Mouse (Mus musculus) lung, postnatal 0 days (tissue): ENCODE results near the gene Oas1h.
"Not testable (repeated sequence)": the region's sequence is repeated elsewhere in the genome, so short reads cannot be mapped to it uniquely, and the experiment has no call there.

Experiments
- CTCF ChIP-seq: IDR thresholded peaks from 2 replicates; pipeline ENCODE4 v1.5.1; 2016; ENCODE audit warnings: antibody characterized with exemption, mild to moderate bottlenecking
- EP300 ChIP-seq: IDR thresholded peaks from 2 replicates; pipeline ENCODE4 v1.6.1; 2016; ENCODE audit warnings: antibody characterized with exemption, mild to moderate bottlenecking, control low read depth

DNA sequence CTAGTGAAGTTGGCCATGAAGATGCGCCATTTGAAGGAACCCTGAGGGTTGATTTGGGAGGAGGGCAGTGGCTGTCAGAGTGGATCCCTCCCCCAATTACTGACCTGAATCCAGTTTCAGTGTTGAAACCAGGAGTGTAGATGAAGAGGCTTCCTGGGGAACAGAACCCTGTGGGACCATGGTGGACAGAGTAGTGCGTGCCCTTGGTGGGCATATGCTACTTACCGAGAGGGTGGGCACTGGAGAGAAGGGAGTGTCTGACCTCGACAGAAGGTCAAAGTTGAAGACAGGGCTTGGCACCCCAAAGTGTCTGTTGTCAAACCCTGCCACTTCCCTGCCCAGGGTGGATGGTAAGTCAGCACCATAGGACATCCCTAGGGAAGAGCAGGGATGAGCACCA, 32.6 kb downstream of the Oas1h start:
- TF ChIP-seq CTCF, EP300: not testable (repeated sequence)
